Mouse (Mus musculus): ENCODE measurements around the gene Bcat1.

The Bcat1 gene

GRCm38 (mm10) chr6:145052669-145053068 lies 23.3 kb downstream of the Bcat1 start:
- DNase-seq = no peak

GRCm38 (mm10) chr6:145050899-145051298 lies 25.1 kb downstream of the Bcat1 start:
- no peak for DNase-seq

GRCm38 (mm10) chr6:145048131-145048997 lies 27.6 kb downstream of the Bcat1 start:
- DNase-seq = no peak

- no peak for DNase-seq
These were observed 28.5 kb downstream of the Bcat1 start for GRCm38 (mm10) chr6:145047445-145047857.

- DNase-seq = no peak
These were observed 29.6 kb downstream of the Bcat1 start for GRCm38 (mm10) chr6:145046266-145046890.

GRCm38 (mm10) chr6:145044916-145045574 lies 30.9 kb downstream of the Bcat1 start:
- no peak for DNase-seq

GRCm38 (mm10) chr6:145040732-145041131 lies 35.3 kb downstream of the Bcat1 start:
- no peak for DNase-seq

GRCm38 (mm10) chr6:145037626-145038025 lies 38.4 kb downstream of the Bcat1 start:
- no peak for DNase-seq

GRCm38 (mm10) chr6:145035412-145035811 lies 40.6 kb downstream of the Bcat1 start:
- DNase-seq = no peak

- no peak for DNase-seq
These were observed 45.4 kb downstream of the Bcat1 start for GRCm38 (mm10) chr6:145030587-145030986.

GRCm38 (mm10) chr6:145023990-145024389 lies 52.0 kb downstream of the Bcat1 start:
- DNase-seq = no peak

GRCm38 (mm10) chr6:145022966-145023725 lies 52.8 kb downstream of the Bcat1 start:
- peak; percentile 27 for DNase-seq

GRCm38 (mm10) chr6:145022349-145022748 lies 53.6 kb downstream of the Bcat1 start:
- no peak for DNase-seq

- no peak for DNase-seq
These were observed 55.4 kb downstream of the Bcat1 start for GRCm38 (mm10) chr6:145020553-145020952.

GRCm38 (mm10) chr6:145018295-145018694 lies 57.7 kb downstream of the Bcat1 start:
- no peak for DNase-seq

GRCm38 (mm10) chr6:145017508-145017907 lies 58.5 kb downstream of the Bcat1 start:
- DNase-seq = no peak

GRCm38 (mm10) chr6:145016639-145017038 lies 59.3 kb downstream of the Bcat1 start:
- DNase-seq = no peak

- DNase-seq = no peak
These were observed 61.0 kb downstream of the Bcat1 start for GRCm38 (mm10) chr6:145014944-145015343.

- peak; percentile 50 for DNase-seq
These were observed 63.3 kb downstream of the Bcat1 start for GRCm38 (mm10) chr6:145012699-145013098.

GRCm38 (mm10) chr6:145011141-145011540 lies 64.8 kb downstream of the Bcat1 start:
- DNase-seq = no peak

- peak; percentile 32 for DNase-seq
These were observed 65.8 kb downstream of the Bcat1 start for GRCm38 (mm10) chr6:145009859-145010818.

- DNase-seq = no peak
These were observed 72.5 kb downstream of the Bcat1 start for GRCm38 (mm10) chr6:145003459-145003858.

All from lung, postnatal 10 days (tissue).